Mouse (Mus musculus): Measurements from ENCODE around the gene Ppp5c. TPM values are rescaled to one million over a fixed set of nuclear protein-coding genes. Genes with fewer than 3 reads are reported as not detected.

Gene Ppp5c
- polyA plus RNA-seq, 1 experiment from 2014 or later, result 102 TPM

GRCm38 (mm10) chr7:16956410-16957265 lies 71.1 kb downstream of the Ppp5c start:
- 0 out of 2 replicates have a peak, but pooled peaks cover 4% of the 10 kb centered on the region for H3K36me3 ChIP-seq
- no peak overlapping the region for H3K4me2 ChIP-seq (replicated peaks)
- WGBS, result 46% methylated on average over 15 of the region's 15 CpGs
- no peaks in the 10 kb centered on the region for H3K27me3 ChIP-seq
- no peak overlapping the region for H3K4me3 ChIP-seq
- H3K4me1 ChIP-seq, result peaks cover 39% of the 10 kb centered on the region
- H3K9ac ChIP-seq, result no peak overlapping the region
- H3K27ac ChIP-seq, result peak overlapping the region; percentile 79
- no peaks in the 10 kb centered on the region for H3K9me3 ChIP-seq (replicated peaks)
- peak; percentile 38; the same call in 1 of the 2 replicates for ATAC-seq (ENCODE audit: low FRiP score)

- H3K27me3 ChIP-seq, result no peaks in the 10 kb centered on the region
- peaks cover 34% of the 10 kb centered on the region for H3K4me1 ChIP-seq
- WGBS, result 93% methylated on average over 4 of the region's 4 CpGs
- H3K4me3 ChIP-seq, result no peak overlapping the region
- ATAC-seq (ENCODE audit: low FRiP score), result no peak
- H3K9ac ChIP-seq, result no peak overlapping the region
- H3K27ac ChIP-seq, result no peak overlapping the region
- no peaks in the 10 kb centered on the region for H3K9me3 ChIP-seq (replicated peaks)
- H3K4me2 ChIP-seq (replicated peaks), result no peak overlapping the region
- no peaks in the 10 kb centered on the region for H3K36me3 ChIP-seq
Observed at GRCm38 (mm10) chr7:16955712-16956111, 72.0 kb downstream of the Ppp5c start.

Other genes with a start within 250 kb of the Ppp5c start
- 20.2 and 20.5 TPM in 2 replicates for gene Slc1a5, start 246.6 kb downstream of the Ppp5c start, polyA plus RNA-seq (2016; fragmentation: Nextera tagmentation; extraction: Ambion mirVana)
- 180 and 183 TPM in 2 replicates for gene Strn4, start 212.0 kb downstream of the Ppp5c start, polyA plus RNA-seq (2016; fragmentation: Nextera tagmentation; extraction: Ambion mirVana)
- 38.7 and 39.1 TPM in 2 replicates for gene Fkrp, start 211.2 kb downstream of the Ppp5c start, polyA plus RNA-seq (2016; fragmentation: Nextera tagmentation; extraction: Ambion mirVana)
- gene Prkd2, start 185.0 kb downstream of the Ppp5c start, polyA plus RNA-seq (2016; fragmentation: Nextera tagmentation; extraction: Ambion mirVana), result 8.8 and 9.3 TPM in 2 replicates
- 9.0 and 10.4 TPM in 2 replicates for gene Dact3, start 152.6 kb downstream of the Ppp5c start, polyA plus RNA-seq (2016; fragmentation: Nextera tagmentation; extraction: Ambion mirVana)
- 12.1 and 13.6 TPM in 2 replicates for gene Gng8, start 136.1 kb downstream of the Ppp5c start, polyA plus RNA-seq (2016; fragmentation: Nextera tagmentation; extraction: Ambion mirVana)
- gene Ptgir, start 121.4 kb downstream of the Ppp5c start, polyA plus RNA-seq (2016; fragmentation: Nextera tagmentation; extraction: Ambion mirVana), result 1.6 and 2.1 TPM in 2 replicates
- gene Calm3, start 103.8 kb downstream of the Ppp5c start, polyA plus RNA-seq (2016; fragmentation: Nextera tagmentation; extraction: Ambion mirVana), result 185 and 210 TPM in 2 replicates
- 55.6 and 60.3 TPM in 2 replicates for gene Pnmal2, start 83.2 kb downstream of the Ppp5c start, polyA plus RNA-seq (2016; fragmentation: Nextera tagmentation; extraction: Ambion mirVana)
- 24.0 and 27.3 TPM in 2 replicates for gene Pnmal1, start 68.2 kb downstream of the Ppp5c start, polyA plus RNA-seq (2016; fragmentation: Nextera tagmentation; extraction: Ambion mirVana)
- 1.0 and 1.7 TPM in 2 replicates for gene Gm42372, start 44.8 kb downstream of the Ppp5c start, polyA plus RNA-seq (2016; fragmentation: Nextera tagmentation; extraction: Ambion mirVana)
- 9.2 and 10.4 TPM in 2 replicates for gene Ccdc8, start 35.2 kb downstream of the Ppp5c start, polyA plus RNA-seq (2016; fragmentation: Nextera tagmentation; extraction: Ambion mirVana)
- gene Hif3a, start 34.5 kb upstream of the Ppp5c start, polyA plus RNA-seq (2016; fragmentation: Nextera tagmentation; extraction: Ambion mirVana), result 7.9 and 9.5 TPM in 2 replicates
- gene Psg16, start 46.1 kb upstream of the Ppp5c start, polyA plus RNA-seq (2016; fragmentation: Nextera tagmentation; extraction: Ambion mirVana), result 0.26 and 0.36 TPM in 2 replicates
- gene Ceacam3, start 122.4 kb upstream of the Ppp5c start, polyA plus RNA-seq (2016; fragmentation: Nextera tagmentation; extraction: Ambion mirVana), result not detected in 2 replicates
- gene Psg29, start 175.6 kb upstream of the Ppp5c start, polyA plus RNA-seq (2016; fragmentation: Nextera tagmentation; extraction: Ambion mirVana), result not detected in 2 replicates